Mouse (Mus musculus): ENCODE results near the gene Pde8a.

DNA sequence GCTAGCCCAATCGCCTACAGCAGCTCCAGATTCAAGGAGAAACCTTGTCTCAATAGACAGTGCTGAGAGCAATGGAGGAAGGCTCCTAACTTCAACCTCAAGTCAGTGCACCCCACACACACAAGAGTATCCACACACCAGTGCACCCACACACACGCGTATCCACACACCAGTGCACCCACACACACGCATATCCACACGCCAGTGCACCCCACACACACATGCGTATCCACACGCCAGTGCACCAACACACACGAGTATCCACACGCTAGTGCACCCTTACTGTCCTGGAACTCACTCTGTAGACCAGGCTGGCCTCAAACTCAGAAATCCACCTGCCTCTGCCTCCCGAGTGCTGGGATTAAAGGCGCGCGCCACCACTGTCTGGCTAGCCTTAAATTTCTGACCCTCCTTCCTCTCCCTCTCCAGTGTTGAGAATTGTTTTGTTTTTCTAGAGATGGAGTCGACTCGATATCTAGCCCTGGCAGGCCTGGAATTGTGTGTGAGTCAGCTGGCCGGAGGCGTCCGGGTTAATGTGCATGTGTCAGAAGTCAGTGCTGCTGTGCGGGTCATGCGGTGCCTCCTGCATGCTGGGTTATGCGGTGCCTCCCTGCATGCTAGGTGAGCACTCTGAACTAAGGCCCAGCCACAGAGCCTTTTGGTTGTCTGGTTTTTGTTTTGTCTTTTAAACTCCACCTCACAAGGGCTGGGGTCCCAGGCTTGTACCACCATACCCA lies 124.6 kb downstream of the Pde8a start:
- no peak for TF ChIP-seq CTCF (IDR thresholded peaks at IDR 0.05; ENCODE audit: extremely low read depth, insufficient read length, insufficient replicate concordance, low read depth, low read length)
- TF ChIP-seq POLR2A (IDR thresholded peaks at IDR 0.05; ENCODE audit: low read depth, low read length) = no peak
